Mouse (Mus musculus) brain, embryonic 14.5 days (tissue): Measurements from ENCODE around the gene Elp4.

Source experiments
- CTCF ChIP-seq: fragments of 200-500 bp; IDR thresholded peaks from 2 replicates; pipeline ENCODE4 v1.5.1; 2012; ENCODE audit warnings: inconsistent platforms, mild to moderate bottlenecking, moderate library complexity, borderline replicate concordance; ENCODE audit not compliant: insufficient read depth, insufficient read length; ENCODE audit errors: extremely low read depth
- POLR2A ChIP-seq: fragments of 200-500 bp; IDR thresholded peaks from 2 replicates; pipeline ENCODE4 v1.6.1; 2012; ENCODE audit warnings: mild to moderate bottlenecking, inconsistent platforms, borderline replicate concordance; ENCODE audit not compliant: poor library complexity, insufficient read depth, insufficient read length, severe bottlenecking; ENCODE audit errors: extremely low read depth

DNA sequence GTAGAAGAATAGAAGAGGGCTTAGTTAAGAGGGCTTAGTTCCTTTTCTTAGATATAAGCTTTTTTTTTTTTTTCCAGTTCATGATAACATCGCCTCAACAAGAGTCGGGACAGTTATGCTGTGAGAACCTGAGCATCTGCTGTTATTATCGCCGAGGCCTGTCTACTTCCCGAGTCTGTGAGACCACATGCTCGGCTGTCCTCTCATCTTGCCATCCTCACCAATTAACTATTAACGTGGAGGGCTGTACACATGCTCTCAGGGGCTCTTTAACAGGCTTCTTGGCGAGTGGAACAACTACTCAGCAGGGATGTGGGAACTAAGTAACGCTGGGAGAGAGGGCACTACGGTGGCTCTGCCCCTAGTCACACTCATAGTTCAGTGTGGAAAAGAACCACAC lies 99.9 kb downstream of the Elp4 start:
- TF ChIP-seq CTCF (no peak), POLR2A (no peak)
